Mouse (Mus musculus) T-helper 17 cell (primary cell): ENCODE measurements around the gene Zfp296.
"Not testable (repeated sequence)": the region's sequence is repeated elsewhere in the genome, so short reads cannot be mapped to it uniquely, and the experiment has no call there.

Source experiments
- in situ Hi-C, 2 experiments: fragments of 300-600 bp; cut with MboI, MseI; formaldehyde crosslinking; loops; 1 replicate in 1 of 2; 2 replicates in 1 of 2; pipeline ENCODE4 v1.15.1; 2025; ENCODE audit warnings: high pct_unique_total_duplicates in 2 of 2

Gene Zfp296

DNA sequence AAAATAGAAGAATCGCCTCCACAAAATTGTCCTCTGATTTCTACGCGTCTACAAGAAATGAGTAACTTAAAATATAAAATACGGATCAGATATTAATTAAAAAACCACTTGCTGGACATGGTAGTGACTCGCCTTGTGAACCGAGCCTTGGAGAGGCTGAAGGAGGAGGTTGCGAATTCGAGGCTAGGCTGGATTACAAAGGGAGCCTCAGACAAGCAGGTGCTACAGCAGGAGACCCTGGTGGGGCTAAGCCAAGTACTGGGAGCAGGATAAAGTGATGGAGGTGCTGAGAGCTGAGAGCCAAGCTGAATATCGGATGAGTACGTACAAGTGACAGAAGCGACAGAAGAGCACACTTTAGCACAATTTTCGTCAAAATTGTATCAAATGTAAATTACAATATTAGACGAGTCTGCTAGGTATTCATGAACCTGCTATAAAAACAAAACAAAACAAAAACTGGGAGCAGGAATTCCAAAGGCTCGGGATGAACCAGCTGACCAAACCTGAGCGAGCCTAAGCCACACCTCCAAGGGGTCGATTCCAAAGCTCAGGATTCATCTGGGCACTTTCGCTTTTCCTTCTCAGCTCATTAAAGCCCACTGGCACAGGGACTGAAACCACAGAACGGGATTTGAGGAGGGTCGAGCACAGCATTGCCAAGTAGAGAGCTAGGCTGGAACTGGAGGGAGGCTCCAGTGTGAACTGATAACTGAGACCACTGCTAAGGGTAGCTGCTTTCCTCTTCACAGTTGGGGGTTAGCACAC, 14.3 kb upstream of the Zfp296 start, which contains the start of gene Ppp1r37:
Gene Ppp1r37, minus strand, starts transcription at position 434 of the 768 bp plus-strand sequence.
- in situ Hi-C loops: no loop called here

DNA sequence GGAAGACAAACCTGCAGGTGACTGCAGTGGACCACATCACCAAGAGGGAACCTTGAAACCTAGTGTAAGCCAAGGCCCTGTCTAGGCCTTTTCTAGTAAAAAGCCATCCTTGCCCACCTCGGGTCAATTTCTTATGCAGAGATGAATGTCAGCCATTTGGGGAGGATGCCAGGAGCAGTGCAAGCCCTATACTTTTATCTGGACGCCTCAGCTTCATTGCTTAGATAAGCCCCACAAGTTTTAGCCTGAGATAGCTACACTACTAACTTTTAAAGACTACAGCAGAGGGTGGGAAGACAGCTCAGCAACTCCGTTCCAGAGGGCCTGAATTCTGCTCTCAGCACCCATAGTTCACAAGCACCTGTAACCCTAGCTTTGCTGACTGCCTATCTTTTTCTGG, 13.2 kb upstream of the Zfp296 start:
- in situ Hi-C loops: no loop called here

DNA sequence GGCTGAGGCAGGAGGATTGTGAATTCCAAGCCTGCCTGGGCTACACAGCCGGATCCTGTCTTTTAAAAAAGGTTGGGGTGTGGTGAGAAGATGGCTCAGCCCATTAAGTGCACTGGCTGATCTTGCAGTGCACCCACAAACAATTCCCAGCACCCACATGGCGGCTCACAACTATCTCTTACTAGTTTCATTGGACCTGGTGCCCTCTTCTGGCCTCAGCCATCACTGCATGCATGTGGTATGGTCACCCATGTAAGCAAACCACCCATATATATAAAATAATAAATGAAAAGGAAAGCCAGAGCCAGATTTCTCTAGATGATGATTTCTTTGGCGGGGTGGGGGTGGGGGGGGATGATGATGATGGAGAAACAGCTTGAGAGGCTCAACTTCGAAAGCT, 12.6 kb upstream of the Zfp296 start:
- in situ Hi-C loops: no loop called here

DNA sequence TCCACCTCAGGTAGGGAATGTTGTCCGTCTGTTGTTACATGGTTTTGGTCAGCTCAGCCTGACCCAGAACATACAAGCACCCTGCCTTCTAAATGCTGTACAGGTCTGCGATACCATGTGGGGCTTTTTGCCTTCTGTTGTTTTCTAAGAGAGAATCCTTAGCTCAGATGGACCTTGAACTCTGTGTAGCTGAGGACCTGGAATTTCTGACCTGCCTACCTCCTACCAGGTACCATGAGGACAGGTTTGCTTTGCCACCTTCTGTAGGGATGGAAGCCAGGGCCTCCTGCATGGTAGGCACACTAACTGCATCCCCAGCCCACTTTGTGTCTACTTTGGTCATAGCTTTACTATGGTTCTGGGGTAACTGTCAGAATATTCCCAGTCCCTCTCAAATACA, 11.3 kb upstream of the Zfp296 start:
- in situ Hi-C loops: no loop called here

DNA sequence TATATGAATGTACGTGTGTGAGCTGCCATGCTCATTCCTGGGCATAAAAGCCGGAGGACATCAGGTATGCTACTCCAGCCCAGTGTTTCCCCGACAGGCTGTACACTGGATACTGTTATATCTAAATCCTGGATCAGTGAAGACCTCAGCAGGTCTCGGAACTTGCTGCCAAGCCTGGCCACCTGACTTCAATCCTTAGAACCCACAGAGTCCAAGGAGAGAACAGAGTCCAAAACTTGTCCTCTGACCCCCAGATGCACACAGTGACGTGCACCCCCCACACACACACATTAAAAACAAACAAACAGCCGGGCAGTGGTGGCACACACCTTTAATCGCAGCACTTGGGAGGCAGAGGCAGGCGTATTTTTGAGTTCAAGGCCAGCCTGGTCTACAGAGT, 9.7 kb upstream of the Zfp296 start:
- in situ Hi-C loops: no loop called here

DNA sequence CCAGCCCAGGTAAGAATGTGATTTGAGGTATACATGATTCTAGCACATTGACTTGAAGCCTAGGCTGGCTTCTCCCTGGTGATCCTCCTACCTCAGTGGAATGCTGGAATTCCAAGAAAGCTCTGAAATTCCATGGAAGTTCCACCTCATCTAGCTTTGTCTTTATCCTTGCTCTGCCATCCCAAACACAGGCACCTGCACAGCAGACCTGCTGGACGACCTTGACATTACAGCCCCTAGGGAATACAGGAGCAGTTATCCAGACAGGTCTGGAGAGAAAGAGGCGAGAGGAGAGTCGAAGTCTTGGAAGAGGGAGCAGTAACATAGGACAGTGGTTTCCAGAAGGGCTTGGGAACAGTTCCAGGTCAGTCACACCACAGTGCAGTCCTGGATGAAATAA, 7.4 kb upstream of the Zfp296 start:
- in situ Hi-C loops: no loop called here

DNA sequence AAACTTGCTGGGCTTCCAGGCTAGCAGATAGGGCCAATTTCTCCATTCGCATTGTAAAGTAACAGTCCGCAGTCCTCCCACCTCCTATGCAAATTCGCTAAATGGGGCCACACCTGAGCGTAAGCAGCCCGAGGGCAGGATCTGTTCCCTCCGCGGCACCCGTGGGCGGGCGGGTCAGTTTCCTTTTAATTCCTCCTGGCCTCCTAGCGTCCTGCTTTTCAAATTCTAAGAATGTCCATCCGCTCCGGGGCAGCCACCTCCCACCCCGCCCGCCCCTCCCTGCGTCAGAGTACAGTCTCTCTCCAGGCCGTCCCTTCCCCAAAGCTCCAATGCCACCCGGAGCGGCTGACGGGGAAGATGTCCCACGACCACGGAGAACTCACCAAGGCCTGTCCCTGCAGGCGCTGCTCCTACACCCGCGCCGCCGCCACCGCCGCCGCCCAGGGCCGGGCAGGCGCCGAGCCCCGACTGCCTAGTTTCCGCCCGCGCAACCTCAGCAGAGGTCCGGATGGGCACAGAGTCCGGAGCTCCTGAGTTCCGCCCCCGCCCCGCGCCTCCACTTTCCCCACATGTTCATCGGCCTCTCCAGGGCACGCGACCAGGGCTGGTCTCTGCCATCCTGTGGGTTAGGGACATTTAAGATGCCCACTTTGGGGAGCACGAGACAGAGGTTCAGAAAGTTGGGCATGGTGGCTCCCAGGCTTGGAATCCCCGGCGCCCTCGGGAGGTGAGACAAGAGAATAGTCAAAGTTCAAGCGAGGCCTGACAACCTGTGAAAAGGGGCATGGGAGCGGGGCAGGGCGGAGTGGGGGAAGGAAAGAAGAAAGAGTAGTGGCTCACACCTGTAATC, 3.9 kb upstream of the Zfp296 start:
- in situ Hi-C loops: no loop called here

DNA sequence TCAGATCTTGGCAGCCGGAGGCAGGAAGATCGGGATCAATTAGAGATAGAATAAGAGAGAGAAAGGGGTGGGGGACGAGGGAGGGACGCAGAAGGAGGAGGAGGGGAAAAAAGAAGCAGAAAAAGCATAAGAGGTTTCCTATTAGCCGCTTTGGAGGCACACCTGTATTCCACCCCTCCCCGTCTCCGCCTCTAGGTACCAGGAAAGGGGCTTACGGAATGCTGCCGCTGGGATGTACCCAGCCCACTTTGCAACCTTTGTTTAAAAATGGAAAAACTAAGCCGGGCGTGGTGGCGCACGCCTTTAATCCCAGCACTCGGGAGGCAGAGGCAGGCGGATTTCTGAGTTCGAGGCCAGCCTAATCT, 3.3 kb upstream of the Zfp296 start:
- in situ Hi-C loops: no loop called here

DNA sequence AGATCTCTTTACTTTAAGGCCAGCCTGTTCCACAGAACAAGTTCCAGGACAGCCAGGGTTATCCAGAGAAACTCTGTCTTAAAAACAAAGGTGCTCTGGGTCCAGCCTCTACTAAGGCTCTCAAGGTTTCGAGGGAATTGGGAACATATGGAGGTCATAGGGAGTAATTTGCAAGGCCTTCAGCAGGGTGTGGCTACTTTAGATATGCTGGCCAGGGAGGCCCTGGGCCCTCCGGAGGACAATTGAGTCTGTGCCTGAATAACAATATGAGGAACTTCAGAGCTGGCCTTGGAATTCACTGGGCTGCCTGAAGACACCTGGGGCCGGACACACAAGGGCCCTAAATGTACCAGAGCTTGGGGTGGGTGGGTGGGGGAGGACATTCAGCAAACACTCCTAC, 1.5 kb upstream of the Zfp296 start:
- in situ Hi-C loops: no loop called here

DNA sequence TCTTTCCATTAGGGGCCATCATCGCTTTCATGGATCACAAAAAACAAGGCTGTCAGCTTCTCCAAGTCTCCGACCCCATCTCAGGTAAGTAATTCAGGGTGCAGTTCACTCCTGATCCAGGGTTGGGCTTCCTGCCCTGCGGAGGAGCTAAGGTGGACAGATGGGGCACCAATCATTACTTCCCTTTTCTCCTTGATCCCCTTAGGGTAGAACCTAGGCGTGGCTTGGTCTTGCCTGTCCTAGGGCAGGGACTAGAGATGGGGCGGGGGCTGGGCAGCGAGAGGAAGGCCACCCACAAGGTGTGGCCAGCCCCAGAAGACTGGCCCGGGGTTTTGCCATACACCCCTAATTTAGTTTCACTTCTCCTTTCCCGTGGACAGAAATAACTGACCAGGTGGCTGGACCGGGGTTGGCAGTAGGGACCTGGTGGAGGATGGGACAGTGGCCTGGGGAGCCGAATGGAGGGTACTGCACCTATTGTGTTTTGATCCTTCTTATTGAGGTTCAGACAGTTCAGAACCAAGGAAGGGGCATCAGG, 859 bp downstream of the Zfp296 start:
- in situ Hi-C loops: no loop called here

DNA sequence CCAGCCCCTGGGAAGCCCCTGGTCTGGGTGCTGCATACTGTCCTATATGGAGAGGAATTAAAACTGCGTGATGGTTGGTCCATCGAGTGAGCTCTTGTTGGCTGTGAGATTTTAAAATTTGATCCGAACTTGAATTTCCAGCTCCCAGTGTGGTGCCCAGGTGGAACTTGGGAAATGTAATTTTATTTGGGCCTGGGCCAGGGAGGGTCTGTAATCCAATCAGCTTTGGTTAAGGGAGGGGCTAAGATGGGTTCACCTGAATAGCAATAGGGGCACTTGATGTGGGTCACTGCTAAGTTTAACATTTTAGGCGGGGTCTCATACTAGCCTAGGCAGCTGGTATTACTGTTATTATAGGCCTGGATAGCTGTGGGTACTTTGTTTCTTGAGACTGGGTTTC, 1.3 kb downstream of the Zfp296 start:
- in situ Hi-C loops: no loop called here

DNA sequence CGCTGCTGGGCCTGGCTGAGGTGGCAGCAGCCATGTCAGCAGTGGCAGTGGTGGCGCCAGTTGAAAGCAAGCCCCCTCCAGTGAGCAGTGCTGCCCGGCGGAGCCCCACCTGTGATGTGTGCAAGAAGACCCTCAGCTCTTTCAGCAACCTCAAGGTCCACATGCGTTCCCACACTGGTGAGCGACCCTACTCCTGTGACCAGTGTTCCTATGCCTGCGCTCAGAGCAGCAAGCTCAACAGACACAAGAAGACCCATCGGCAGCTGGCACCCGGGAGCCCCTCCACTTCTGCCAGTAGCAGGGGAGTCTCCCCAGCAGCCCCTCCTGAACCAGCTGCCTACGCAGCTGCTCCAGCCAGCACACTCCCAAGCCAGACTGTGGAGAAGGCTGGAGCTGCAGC, 2.7 kb downstream of the Zfp296 start:
- in situ Hi-C loops: no loop called here

DNA sequence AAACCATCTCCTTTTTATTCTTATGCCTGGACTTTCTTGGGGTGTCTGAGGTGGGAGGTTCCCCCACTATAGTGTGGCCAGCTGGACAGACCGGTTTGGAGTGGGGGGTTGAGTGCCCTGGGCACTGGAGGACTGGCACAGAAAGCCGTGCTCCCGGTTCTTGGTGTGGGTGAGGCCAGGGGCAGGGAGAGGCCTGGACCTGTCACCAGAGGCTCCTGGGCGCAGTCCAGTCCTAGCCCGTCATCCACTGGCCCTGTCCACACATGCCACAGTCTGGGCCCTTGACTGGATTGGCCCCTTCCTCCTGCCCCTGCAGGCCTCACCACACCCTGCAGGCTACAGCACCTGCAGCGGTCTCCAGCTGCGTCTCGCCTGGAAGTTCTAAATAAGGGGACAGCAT, 3.5 kb downstream of the Zfp296 start:
- in situ Hi-C loops: no loop called here

DNA sequence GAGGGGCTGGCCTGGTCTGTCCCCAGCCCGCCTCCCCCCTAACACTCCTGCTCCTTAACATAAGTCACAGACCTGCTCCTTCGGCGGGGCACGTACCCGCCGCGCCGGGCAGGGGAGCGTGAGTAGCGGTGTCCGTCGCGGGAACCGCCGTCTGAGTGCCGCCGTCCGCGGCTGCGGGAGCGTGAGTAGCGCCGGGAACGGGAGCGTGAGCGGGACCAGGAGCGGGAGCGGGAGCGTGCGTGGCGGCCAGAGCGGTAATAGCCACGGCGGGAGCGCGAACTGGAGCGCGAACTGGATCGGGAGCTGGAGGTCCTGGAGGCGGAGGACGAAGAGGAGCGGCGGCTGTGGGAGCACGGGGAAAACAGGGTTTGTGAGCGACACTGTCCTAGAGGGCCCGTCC, 9.2 kb downstream of the Zfp296 start:
- in situ Hi-C loops: no loop called here

DNA sequence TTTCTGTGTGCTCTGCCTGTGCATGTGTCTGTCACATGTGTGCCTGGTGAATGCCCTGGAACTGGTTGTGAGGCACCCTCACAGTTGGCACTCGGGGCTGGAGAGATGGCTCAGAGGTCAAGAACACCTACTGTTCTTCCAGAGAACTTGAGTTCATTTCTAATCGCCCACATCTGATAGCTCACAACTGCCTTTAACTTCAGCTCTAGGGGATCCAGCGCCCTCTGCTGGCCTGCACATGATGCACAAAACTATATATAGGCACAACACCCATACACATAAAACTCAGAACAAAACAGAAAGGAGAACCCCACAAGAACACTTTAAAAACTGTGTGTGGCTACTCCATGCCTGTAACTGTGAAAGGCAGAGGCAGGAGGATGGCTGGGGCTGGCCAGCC, 12.1 kb downstream of the Zfp296 start:
- in situ Hi-C loops: no loop called here

DNA sequence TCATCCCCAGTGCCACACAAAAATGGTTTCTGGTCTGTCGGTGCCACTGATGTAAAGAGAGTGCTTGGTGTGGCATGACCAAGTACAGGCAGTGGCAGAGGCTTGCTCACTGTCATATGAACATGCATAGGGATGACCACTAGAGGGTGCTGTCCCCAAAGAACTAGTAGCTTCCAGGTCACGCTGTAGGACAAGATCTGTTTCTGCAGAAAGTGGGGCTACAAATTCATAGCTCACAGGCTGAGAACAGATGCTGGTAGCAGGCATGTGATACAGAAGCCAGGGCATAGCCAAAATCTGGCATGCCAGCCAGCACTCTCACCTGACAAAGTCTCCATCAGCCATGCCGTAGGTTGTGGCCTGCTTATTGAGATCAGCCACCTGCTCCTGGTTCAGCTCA, 12.8 kb downstream of the Zfp296 start:
- in situ Hi-C loops: no loop called here

DNA sequence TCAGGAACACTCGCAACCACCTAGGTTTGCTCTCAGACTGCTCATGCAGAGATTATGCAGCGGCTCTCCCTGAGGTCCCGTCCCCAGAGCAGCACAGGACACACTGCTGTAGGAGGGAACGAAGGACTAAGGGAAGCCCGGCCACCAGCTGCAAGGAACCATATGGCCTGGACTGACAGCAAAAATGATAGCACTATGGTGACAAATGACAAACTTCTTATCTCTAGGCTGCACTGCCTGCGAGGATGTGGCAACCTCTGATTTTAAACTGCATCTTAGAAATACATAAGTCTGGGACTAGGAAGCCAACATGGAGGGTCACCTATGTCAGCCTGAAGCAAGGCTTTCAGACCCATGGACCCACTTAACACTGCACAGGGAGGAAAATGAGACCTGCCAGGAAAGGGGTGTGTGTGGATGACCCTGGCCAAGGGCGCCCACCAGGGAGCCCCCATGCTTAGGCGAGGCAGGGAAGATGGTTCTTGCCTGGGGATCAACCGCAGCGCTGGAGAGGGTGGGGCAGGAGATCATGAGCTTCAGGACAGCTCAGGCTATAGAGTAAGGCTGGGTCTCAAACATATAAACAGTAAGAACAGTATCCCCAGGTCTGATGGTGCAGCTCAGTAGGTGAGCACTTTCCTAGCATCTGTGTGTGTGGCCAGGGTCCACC, 16.1 kb downstream of the Zfp296 start:
- in situ Hi-C loops: no loop called here

DNA sequence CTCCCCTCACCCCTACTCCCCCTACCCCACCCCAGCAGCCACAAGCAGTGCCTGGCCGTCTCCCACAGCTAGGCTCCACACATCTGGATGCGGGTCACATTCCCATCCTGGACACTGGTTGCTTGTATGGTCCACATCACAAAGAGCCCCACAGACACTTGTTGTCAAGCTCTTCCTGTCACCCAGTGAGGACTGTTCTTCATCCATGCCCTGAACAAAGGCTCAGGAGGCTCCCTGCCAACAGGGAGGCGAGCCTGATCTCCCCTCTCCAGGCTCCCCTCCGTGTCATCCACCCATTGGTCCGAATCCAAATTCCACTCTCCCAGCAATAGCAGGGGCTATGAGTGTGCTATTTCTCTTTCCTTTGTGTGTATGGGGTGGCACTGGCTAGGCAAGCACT, 23.5 kb downstream of the Zfp296 start:
- in situ Hi-C loops: no loop called here

DNA sequence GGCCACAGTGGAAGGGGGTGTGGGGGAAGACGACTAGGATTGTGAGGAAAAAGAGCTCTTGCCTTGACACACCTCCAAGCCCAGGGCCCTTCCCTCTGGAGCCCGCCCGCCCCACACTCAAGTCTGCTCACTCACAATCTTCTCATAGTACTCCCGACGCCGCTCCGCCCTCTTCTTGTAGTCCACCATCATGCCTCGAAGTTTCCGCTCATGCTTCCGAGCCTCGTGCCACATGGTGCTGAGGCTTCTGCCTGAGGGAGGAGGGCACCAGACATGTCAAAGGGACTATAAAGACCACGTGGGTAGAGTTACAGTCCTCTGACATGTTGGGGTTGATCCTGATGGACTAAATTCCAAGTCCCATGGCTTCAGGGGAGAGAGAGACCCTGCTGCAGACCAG, 26.0 kb downstream of the Zfp296 start:
- in situ Hi-C loops: no loop called here

DNA sequence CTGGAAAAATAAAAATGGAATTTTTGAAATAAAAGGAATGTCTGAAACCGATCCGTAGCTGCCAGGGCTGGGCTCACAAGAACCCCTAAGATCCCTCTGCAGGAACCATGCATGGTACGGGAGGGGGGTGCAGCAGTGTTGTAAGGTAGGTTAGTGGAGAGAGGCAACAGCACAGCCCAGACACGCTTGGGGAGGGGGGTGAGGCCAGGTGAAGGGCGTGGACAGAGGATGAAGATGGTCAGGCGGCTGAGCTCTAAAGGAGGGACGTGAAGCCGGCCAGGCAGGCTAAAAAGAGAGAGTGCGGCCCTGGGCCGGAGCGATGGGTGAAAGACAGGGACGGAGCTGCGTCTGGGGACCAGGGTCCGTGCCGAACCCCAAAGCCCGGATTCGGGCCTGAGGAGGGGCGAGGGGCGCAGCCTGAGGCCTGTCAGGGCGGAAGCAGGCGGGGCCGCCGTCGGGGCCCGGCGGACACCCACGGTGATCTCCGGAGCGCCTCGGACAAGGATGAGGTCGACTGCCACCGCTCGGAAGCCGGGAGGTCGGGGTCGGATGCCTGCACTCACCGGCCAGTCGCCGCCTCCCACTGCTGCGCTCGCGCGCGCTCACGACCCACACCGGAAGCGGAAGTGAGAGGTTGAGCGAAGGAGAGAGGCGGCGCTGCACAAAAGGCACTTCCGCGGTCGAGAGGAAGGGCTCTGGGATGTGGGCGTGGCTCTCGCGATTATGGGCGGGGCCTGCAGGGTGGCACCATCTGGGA, 26.9 kb downstream of the Zfp296 start, which contains the start of gene Clasrp:
Gene Clasrp, minus strand, starts transcription at position 638 of the 757 bp plus-strand sequence.
- in situ Hi-C loops: no loop called here

DNA sequence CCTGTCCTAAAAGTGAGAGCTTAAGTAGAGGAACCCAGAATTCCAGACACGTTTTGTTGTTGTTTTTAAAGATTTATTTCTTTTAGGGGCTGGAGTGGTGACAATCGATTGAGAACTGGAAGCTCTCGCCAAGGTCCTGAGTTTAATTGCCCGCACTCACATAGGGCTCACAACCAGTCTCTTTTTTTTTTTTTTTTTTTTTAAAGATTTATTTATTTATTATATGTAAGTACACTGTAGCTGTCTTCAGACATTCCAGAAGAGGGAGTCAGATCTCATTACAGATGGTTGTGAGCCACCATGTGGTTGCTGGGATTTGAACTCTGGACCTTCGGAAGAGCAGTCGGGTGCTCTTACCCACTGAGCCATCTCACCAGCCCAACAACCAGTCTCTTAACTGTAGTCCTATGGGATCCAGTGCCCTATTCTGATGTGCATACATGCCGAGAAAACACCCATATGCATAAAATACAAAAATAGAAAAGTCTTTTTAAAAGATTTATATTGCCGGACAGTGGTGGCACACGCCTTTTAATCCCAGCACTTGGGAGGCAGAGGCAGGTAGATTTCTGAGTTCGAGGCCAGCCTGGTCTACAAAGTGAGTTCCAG, 27.6 kb downstream of the Zfp296 start:
- in situ Hi-C loops: not testable (repeated sequence)
